Mouse (Mus musculus) small intestine, adult 2 months (tissue): ENCODE data around the gene Tmem222.

Experiments
- CTCF ChIP-seq: fragments of 200-500 bp; IDR thresholded peaks from 2 replicates; pipeline ENCODE4 v1.5.1; 2012; ENCODE audit warnings: low read depth, mild to moderate bottlenecking, control low read depth, inconsistent platforms, low read length, moderate library complexity, mixed read lengths; ENCODE audit not compliant: insufficient replicate concordance, insufficient read length; ENCODE audit errors: extremely low read depth
- POLR2A ChIP-seq: fragments of 200-500 bp; IDR thresholded peaks from 2 replicates; pipeline ENCODE4 v1.6.1; 2012; ENCODE audit warnings: low read depth, mild to moderate bottlenecking, control low read depth, inconsistent platforms, low read length, moderate library complexity

GRCm38 (mm10) chr4:133301802-133302201, 24.2 kb upstream of the Tmem222 start:
- TF ChIP-seq POLR2A (no peak), CTCF (peak; percentile 88; the same call in 1 of the 2 replicates)
